Mouse (Mus musculus) frontal cortex, postnatal 10 days (tissue): ENCODE measurements at regions not wholly inside any gene's neighbourhood (a gene's known extent, or its start where the extent isn't known, plus 50 kb on each side); places are given as distances from the start of the nearest gene placed in this dataset.

Source experiments
- DNase-seq, 2 experiments: peaks; one replicate each; pipeline ENCODE4 v3.0.0; 2022; ENCODE audit warnings: low spot score in 2 of 2, mixed read lengths in 1 of 2

DNA sequence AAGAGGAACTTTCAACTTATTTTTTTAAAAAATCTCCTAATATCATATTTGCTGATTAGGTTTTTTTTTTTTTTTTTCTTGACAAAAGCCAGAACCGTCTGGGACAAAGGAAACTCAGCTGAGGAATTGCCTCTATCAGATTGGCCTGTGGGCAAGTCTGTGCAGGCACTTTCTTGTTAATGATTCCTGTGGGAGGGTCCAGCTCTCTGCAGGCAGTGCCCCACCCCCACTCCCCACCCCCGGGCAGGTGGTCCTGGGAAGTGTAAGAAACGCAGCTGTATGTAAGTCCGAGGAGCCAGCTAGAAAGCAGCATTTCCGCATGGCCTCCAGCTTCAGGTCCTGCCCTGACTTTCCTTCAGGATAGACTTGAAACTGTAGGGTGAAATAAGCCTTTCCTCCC lies 377.7 kb downstream of the Sox2 start:
- no peak for DNase-seq

DNA sequence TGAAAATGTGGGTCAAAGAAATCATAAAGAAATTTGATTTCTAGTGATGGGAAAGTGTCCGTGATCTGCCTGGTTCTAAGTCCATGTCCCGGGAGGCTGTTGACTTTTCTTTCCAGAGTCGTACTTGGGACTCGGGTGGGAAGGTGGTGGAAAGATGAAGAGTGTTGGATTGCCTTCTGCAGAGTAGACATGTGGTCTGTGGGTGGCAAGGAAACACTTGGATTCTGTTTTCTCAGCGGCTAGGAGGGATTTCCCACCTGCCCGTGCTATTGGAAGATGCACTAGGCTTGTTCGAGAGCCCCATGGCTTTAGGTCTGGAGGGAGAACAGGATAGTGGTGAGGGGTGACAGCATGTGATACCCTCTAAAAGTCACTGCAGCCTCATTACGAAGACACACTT lies 379.7 kb downstream of the Sox2 start:
- peak in 1 of 2 experiments; percentile 4 for DNase-seq

DNA sequence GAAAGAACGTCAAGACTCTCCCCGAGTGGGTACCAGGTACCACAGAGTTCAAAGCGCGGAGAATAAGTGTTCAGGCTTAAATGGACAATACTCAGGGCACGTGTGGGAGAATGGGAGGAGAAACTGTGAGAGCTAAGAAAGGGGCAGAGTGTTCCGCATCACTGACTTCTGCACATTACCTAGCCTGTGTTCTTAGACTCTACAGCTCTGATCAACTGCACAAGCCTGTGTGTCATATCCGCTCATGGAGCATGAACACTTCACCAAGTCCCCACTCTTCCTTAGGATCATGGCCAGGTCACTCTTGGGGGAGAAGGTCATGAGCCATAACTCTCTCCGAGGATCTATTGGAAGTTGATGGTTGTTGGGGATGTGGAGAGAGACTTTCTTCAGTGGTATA lies 383.4 kb downstream of the Sox2 start:
- DNase-seq: no peak

DNA sequence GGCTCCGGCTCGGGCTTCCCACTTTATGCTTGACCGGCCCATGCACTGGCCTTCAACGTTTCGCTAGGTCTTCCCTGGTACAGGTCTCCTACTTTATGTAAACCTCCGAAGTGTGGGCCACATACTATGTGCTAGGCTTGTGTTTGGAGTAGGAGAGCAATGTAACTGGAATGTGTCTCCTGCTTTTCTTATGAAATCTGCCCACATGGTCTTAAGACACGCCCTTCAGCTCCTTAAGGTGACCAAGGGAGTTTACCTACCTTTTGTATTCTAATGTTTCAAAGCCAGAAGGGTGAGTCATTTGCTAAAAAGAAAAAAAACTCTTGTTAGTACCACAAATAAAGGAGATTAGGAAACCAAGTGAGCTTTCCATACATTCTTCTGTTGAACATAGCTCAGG lies 385.0 kb downstream of the Sox2 start:
- DNase-seq: no peak

DNA sequence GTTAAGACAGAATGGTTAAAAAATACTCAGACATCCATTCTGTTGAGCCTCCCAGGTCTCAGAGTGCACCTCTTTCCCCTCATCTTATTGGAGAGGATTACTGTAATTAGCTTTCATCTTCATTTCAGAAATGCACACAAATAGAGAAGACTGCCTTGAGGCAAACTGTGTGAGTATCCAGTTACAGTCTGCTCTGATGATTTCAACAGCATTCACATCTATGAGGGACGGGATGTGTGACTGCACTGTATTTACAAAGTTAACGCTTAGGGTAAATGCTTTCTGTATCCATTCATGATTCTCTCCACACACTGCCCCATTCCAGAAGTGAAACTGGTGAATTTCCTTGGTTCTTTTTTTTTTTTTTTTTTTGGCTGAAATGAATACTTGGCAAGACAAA lies 393.5 kb downstream of the Sox2 start:
- DNase-seq: no peak

DNA sequence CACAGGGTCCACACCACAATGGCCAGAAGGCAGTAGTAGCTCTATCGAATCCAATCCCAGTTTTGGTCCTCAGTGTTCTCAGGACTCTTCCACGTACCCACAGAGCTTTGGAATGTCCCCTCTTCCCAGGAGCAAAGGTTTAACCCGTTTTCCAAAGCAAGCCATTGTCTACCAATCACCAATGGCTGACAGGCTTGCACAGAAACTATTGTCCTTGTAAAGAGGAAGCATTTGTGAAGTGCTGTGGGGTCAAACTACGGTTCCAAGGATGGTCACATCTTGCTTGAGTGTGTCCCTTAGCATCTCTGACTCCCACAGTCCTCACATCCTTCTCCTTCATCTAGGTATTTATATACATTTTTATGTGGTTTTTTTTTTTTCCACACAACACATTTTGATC lies 409.2 kb downstream of the Sox2 start:
- no peak for DNase-seq

DNA sequence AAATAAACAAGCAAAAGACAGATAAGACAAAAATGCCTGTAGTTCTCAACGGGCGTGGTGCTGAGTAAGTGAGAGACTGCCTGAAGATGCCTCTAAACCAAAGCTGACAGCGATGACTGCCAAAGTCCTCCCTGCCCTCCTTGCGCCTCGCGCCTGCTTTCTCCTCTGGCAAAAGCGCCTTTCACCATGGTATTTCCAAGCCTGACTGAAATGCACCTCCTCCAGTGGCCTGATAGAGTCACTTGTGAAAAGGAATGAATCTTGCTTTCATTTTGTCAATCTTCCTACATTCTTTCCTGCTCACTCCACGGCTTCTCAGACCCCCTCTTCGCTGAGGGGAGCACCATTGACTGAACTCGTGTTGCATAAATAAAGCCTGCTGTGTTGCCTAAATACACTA lies 409.8 kb downstream of the Sox2 start:
- DNase-seq: no peak

DNA sequence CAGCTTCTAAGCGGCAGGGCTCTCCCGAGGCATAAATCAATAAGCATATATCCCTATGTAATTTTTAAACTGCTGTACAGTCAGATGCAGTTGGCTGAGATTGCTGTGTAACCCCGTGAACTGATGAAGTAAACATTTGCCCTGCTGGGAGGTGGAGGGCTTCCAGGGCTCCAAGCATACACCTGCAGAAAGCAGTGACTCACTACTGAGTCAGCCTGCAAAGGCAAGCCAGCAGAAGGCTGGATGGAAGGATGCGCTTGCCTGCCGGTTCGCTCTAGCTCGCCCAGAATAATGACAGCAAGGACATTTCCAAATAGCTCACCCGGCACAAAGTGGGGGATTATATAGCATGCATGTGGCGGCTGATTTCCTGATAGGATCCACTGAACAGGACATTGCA lies 416.6 kb downstream of the Sox2 start:
- DNase-seq: no peak

DNA sequence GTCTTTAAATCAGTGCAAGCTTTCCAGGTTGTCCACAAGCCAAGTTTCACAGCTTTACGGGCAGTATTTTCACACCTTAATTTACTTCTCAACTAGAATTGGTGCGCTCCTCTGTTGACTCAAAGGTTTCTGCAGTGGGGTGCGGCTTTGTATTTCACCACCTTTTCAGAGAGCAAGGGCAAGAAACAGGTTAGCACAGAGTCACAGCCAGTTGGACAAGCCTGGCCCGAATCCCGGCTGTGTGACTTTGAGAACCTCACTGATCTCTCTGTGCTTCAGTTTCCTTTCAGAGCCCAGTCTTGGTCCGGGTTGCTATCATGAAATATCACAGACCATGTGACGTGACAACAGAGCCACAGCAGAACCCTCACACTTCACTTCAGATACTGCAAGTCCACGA lies 418.4 kb downstream of the Sox2 start:
- DNase-seq: no peak

DNA sequence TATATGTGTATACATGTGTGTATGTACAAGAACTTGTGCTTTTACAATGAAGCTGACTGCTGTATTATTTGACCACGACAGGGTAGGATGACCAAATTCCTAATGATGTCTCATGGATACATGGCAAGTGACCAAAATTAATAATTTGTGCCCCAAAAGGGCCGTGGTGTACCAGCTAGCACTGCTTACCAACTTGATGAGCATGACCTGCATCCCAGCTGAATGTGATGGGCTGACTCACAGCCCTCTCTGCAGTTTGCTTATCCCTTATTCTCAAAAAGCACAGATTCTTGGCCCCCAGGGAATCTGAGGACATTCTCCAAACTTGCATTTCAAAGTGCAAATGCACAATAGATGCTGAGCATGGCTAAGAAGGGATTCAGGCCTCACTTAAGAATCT lies 420.8 kb downstream of the Sox2 start:
- no peak for DNase-seq

DNA sequence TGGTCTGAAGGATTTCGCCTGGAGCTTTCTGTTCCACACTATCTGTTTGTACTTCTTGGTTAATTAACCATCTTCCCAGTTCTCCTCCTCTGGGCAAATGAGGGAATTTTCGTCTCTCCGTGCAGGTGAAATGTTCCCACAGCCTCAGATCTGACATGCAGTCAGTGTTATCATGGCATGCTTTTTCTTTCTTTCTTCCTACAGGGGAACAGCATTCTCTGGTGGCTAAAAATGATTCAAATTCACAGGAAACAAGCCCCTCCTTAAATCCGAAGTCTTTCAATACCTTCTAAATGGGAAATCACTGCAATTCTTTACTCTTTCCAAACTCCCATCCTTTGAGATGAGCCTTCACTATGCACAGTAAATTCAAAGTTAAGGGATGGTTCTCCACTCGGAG lies 429.7 kb downstream of the Sox2 start:
- no peak for DNase-seq

DNA sequence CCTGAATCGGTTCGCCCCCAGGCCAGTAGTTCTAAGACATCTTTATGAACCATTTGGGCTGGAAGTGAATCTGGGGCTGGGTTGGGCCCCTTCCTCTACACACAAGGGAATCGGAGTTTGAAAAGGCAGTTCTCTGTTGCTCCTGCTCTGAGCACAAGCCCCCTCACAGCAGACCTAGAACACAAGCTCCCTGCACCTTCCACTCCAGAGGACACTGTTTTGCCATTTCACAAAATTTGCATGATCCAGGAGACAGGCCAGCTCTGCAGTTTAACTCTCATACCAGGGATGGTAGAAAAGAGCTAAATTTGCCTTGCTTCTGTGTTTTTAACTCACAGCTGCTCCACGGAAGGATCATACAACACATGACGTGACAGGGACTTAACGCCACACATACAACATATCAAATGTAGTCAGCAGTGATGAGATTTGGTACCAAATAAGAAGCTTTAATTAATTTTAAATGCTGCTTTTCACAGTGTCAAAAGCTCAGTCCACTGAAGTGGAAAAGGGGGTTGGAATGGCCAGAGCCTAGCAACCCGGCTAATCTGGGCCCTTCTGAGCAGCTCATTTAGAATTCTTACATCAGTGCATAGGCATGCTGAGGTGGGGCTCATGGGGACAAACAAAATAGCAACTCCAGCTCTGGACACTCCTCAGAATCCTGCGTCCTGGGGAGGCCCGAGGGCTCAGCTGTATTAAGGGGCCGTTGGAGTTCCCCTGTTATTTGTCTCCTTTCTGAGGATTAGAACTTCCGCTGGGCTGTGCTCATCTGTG lies 434.1 kb downstream of the Sox2 start:
- no peak for DNase-seq

DNA sequence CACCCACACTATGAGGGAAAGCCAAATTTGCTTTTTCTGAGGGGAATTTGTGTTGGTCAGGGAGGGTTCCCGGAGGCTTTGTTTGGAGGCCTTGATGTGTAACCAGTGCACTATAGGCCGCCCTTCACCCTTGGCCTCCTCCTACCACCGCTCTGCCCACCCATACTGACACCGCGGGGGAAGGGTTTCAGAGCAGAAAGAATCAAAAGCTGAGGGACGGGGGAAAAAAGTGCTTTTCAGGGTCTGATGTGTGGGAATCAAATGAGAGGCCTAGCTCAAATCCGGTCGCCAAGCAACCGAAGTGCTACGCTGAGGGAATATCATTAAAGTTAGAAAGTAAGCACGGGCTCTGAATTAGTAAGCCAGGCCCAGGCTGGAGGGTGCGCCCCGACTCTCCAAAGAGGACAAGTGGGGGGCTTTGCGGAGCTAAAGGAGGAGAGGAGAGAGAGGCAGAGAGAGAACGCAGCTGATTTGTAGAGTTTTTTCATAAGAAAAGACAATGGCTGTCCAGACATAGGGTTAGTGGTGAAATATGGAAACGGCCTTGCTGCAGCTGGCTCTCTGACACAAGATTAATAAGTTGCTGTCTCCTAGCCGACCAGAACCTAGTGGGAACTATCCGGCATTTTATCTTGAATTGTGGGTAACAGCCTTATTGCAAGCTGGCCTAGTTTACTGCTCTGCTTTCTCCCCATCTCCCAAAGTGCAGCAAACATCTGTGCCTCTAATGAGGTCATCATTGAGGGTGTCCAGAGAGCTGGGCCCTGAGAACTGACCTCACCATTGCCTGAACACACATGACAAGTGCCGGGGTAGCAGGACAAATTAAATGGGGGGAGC lies 438.3 kb downstream of the Sox2 start:
- DNase-seq: peak; percentile 60 to 65

DNA sequence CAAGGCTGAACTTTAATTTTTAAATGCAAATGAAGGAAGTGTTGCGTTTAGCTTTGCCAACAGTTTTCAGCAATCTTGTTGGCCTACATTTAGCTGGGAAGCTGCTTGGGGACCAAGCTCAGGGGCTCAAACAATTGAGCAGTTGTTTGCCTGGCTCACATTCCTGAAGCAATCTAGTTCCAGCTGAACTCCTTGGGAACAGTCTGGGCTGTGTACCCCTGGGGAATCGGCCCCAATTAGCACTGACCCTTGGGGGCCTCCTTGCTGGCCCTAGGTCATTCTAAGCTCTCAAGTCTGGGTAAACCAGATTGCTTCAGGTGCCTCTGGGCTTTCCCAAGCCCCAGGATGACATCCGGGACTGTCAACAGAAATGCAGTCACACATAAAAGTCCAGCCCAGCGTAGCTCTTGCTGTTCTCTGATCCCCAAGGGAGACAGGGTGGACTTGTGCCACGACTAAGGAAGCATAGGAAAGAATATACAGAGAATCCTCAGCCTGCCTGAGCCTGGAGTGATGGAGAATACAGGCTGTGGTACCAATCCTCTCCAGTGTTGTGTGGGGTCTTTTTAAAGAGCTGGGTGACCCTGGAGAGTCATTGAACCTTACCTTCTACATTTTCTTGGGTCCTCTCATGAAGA lies 440.4 kb downstream of the Sox2 start:
- peak; percentile 23 to 29 for DNase-seq

DNA sequence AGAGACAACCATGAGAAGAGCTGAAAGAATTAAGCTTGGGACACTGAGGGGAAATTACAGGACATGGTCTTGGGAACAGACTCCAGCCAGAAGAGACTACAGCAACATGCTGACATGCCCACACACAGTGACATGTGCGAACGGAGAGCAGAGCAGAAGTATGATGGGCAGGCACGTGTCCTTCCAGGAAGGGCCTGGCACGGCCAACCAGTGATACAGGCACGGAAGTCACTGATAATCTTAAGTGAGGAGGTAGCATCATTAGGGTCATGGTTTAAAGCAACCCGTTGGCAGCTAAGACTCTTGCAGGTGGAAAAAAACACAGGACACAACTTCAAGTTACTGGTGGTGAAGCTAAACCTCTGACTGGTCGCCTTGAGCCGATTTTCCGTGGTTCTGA lies 442.8 kb downstream of the Sox2 start:
- no peak for DNase-seq

DNA sequence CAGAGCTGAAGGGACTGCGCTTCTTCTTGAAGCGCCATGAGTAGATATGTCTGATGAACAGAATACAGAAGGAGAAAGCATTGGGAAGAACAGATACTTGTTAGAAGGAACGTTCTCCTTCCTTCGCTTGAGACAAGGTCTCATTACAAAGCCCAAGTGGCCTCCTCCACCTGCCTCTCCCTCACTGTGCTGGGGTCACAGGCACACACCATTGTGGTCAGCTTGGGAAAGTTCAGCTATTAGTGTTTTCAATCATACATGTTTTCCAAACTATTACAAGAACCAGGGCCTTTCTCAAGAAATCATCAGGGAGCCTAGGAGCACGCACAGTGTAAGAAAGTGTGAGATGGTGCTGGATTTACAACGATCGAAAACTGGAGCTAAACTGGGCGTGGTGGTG lies 445.0 kb downstream of the Sox2 start:
- no peak for DNase-seq

DNA sequence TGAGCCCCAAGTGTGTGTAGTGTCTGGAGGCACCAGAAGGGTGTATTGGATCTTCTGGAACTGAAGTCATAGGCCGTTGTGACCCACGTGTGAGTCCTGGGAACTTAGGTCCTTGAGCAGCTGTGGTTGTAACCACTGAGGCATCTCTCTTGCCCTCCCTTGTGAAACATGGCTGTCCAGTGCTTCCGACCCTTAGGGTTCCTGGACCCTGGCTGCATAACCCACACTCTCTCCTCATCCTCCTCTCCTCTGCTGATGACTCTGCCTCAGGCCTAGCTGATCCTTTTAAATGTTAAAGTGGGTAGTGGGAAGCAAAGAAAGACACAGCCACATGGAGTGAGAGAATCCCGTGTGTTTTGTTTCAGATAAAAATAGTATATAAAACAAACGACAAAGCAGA lies 446.2 kb downstream of the Sox2 start:
- no peak for DNase-seq

DNA sequence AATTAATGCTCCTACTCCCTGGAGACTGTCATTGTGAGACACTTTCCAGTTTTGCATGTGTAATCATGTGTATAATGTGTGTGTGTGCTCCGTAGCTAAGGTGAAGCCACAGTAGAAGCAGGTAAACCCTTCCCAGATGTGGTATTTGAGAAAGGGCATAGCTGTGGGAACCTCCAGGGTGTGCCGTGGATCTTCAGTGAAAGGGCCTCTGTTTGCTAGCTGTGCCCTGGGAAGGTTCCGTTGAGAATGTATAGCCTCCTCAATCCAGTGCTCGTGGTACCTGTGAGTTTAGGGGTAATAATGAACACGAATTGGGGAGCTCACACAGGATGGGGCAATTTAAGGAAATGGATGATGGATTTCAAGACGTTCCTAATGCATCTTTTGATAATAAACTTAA lies 447.6 kb downstream of the Sox2 start:
- no peak for DNase-seq

DNA sequence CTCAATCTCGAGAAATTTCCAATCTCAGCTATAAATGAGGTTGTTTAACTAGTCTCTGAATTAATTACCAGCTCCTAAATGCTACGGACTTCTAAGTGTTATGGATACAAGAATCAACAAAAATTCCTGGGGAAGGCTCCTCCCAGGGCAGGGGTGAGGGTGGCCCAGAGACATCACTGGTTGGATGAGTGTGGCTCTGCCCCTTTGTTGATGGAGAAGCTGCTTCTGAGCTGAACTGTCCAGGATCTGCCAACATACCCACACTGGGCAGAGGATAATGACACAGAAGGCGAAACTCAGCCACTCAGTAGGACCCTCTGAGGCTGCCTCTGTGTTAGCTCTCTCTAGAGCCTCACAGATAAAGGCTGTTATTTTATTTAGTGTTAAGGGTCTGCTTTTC lies 449.0 kb downstream of the Sox2 start:
- DNase-seq: no peak

DNA sequence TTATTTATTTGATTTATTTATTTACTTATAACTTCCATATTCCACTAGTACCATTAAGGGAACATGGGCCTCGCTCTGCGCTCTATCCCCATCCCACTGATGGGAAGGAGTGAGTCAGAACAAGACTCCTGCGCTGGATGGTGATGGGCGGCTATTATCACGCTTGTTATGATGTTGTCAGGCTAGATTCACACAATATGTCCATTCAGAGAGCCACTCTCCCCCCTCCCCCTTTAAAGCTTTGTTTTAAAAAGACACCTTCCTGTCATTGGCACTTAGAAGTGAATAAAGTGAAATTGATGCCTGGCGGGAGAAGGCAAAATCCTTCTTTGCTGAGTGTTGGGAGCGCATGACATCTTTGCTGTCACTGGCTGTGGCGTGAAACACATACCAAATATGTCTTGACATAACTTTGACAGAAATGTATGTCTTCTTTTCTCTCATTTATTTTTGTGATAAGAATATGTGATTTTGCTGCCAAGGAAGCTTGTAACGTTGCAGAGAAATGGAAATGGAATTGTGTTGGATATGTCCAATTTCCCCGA lies 449.7 kb downstream of the Sox2 start:
- no peak for DNase-seq

DNA sequence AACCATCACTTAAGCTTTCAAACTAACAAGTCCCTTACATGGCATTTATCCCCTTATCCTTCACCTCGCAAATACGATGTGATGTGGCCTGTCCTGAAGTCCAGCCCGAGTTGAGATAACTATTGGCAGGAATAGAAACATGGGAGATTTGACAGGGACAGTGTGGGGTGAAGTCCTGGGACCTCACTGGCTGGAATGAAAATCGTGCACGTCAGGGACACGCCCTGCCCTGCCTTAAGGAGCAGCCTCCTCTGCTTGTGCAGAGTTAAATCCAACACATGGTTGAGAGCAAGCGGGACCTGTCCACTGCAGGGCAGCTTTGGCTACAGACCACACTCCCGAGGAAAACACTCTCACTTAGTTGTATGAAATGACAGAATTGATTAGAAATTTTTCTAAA lies 451.1 kb downstream of the Sox2 start:
- no peak for DNase-seq

DNA sequence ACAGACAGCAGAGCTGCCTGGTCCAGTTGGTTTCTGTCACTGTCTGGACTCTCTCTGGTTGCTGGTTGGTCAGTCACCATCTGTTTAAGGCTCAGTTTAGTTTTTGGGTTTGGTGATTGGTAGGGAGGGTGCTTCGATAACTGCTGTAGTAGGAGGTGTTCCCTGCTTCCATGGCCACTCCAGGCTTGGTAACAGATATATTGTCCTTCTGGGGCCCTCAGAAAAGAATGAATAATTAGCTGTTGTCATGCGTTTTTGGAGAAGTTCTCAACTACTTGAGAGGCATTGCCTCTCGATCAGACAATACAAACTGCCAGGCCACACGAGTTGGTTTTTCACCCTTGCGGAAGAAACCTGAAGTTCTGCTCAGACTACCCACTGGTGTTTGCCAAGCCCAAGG lies 451.7 kb downstream of the Sox2 start:
- no peak for DNase-seq
